Mouse (Mus musculus) bone marrow macrophage, adult 2 months (primary cell): ENCODE measurements around the gene Jam3. TPM values are rescaled to one million over a fixed set of nuclear protein-coding genes. Genes with fewer than 3 reads are reported as not detected.
A peak's percentile ranks its signal among the peaks of the same experiment; 100 is the strongest.

Experiments
- H3K27ac ChIP-seq: 2 replicates; pipeline ENCODE4 v1.5.1; 2012; ENCODE audit warnings: low read depth, low read length; ENCODE audit not compliant: insufficient read depth
- H3K4me1 ChIP-seq: 2 replicates; pipeline ENCODE4 v1.6.1; 2012; ENCODE audit warnings: low read length; ENCODE audit not compliant: control insufficient read depth, insufficient read depth
- H3K4me3 ChIP-seq: 2 replicates; pipeline ENCODE4 v1.5.1; 2012; ENCODE audit warnings: mild to moderate bottlenecking, low read length, moderate library complexity; ENCODE audit not compliant: insufficient read depth
- CTCF ChIP-seq: IDR thresholded peaks from 2 replicates; pipeline ENCODE4 v1.5.1; 2012; ENCODE audit warnings: low read depth, mild to moderate bottlenecking, low read length, moderate library complexity
- POLR2A ChIP-seq: IDR thresholded peaks from 2 replicates; pipeline ENCODE4 v1.6.1; 2012; ENCODE audit warnings: mild to moderate bottlenecking, low read depth, low read length, borderline replicate concordance
- polyA plus RNA-seq: library from polyadenylated mRNA; stranded (reverse); fragments of >200 nt; gene quantifications from 2 replicates; pipeline ENCODE4 v1.2.4, GENCODE M21; 2012; ENCODE audit not compliant: missing spikeins, insufficient read depth, insufficient read length

Jam3 gene
- polyA plus RNA-seq, 1 experiment: not detected

GRCm38 (mm10) chr9:27189306-27189705 lies 34.1 kb upstream of the Jam3 start:
- Histone ChIP-seq H3K4me3 (no peak overlapping the region), H3K4me1 (peaks cover 36% of the 10 kb centered on the region), H3K27ac (no peak overlapping the region)
- TF ChIP-seq POLR2A: no peak
- TF ChIP-seq CTCF: no peak

GRCm38 (mm10) chr9:27188677-27189241 lies 33.5 kb upstream of the Jam3 start:
- Histone ChIP-seq H3K27ac (no peak overlapping the region), H3K4me1 (peaks cover 35% of the 10 kb centered on the region), H3K4me3 (no peak overlapping the region)
- TF ChIP-seq POLR2A: no peak
- no peak for TF ChIP-seq CTCF

- no peak for TF ChIP-seq POLR2A
- no peak for TF ChIP-seq CTCF
- Histone ChIP-seq H3K4me3 (no peak overlapping the region), H3K4me1 (peaks cover 15% of the 10 kb centered on the region), H3K27ac (no peak overlapping the region)
Measured at GRCm38 (mm10) chr9:27185820-27186219, 30.6 kb upstream of the Jam3 start.

DNA sequence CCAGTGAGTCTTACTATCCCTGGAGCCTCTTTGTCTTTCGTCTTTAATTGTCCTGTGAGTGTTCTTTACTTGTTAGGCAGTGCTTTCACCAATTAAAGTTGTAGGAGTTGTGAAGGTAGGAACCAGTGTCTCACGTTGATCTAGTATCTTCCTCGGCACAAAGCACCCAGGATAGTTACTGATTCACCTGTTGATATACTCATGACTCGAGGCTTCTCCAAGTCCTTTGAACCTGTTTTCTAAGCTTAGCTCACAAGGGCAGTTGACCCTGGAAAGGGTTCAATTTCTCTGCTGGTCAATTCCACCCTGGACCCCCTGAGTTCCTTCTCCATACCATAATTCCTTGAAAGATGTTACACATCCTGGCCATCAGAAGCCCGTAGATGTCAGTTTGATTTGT lies 26.9 kb upstream of the Jam3 start:
- peaks cover 8% of the 10 kb centered on the region for H3K4me1 ChIP-seq
- no peak overlapping the region for H3K4me3 ChIP-seq
- TF ChIP-seq CTCF (no peak), POLR2A (no peak)
- no peak overlapping the region for H3K27ac ChIP-seq

- Histone ChIP-seq H3K27ac (no peak overlapping the region), H3K4me1 (peaks cover 3% of the 10 kb centered on the region; the same call in 1 of the 2 replicates), H3K4me3 (no peak overlapping the region)
- TF ChIP-seq POLR2A: no peak
- TF ChIP-seq CTCF: no peak
Measured at GRCm38 (mm10) chr9:27180492-27180891, 25.3 kb upstream of the Jam3 start.

DNA sequence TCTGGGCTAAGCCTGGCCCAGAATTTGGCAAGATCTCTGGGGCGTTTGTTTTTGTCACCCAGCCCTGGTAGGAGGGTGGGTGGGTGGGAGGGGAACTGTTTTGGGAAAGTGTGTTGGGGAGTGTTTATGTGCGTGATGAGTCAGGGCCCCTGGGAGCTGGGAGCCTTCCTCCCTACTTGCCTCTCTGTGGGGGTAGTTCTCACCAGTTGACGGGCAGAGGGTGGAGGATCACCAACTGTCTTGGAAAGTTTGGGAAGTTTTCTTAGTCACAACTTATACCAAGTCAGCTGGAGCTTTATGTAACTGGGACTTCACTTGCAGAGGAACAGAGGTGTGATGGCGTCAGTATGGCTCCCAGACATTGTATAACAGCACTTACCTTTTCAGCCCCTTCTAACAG lies 23.7 kb upstream of the Jam3 start:
- TF ChIP-seq POLR2A: no peak
- TF ChIP-seq CTCF: no peak
- no peak overlapping the region for H3K27ac ChIP-seq

DNA sequence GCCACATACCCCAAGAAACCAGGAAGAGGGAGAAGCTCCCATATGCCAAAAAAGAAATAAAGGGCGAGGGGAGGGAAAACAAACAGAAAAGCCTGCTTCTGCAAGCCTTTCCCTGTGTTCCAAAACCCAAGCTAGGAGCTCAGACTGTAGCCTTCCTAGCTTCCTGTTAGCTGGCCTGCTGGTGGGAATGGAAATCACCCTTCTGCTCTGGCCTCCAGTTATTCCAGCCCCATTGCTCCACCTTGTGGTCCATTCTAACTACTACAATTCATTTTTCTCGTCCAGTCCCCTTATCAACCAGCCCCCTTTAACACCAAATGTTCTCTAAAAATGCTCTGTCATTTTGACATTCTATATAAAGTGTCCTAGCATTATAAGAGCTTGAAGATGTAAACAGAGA lies 20.9 kb upstream of the Jam3 start:
- Histone ChIP-seq H3K4me3 (no peak overlapping the region), H3K4me1 (0 out of 2 replicates have a peak, but pooled peaks cover 2% of the 10 kb centered on the region), H3K27ac (no peak overlapping the region)
- TF ChIP-seq POLR2A (no peak), CTCF (peak; percentile 69)

More for the DNA sequence above, 23.7 kb upstream of the Jam3 start:
- Histone ChIP-seq H3K4me3 (no peak overlapping the region), H3K4me1 (0 out of 2 replicates have a peak, but pooled peaks cover 2% of the 10 kb centered on the region)

GRCm38 (mm10) chr9:27175682-27176081 lies 20.5 kb upstream of the Jam3 start:
- Histone ChIP-seq H3K27ac (no peak overlapping the region), H3K4me1 (0 out of 2 replicates have a peak, but pooled peaks cover 2% of the 10 kb centered on the region), H3K4me3 (no peak overlapping the region)
- TF ChIP-seq CTCF (no peak), POLR2A (no peak)

- Histone ChIP-seq H3K4me3 (no peak overlapping the region), H3K4me1 (0 out of 2 replicates have a peak, but pooled peaks cover 2% of the 10 kb centered on the region), H3K27ac (no peak overlapping the region)
- TF ChIP-seq CTCF (no peak), POLR2A (no peak)
Measured at GRCm38 (mm10) chr9:27175241-27175640, 20.0 kb upstream of the Jam3 start.

DNA sequence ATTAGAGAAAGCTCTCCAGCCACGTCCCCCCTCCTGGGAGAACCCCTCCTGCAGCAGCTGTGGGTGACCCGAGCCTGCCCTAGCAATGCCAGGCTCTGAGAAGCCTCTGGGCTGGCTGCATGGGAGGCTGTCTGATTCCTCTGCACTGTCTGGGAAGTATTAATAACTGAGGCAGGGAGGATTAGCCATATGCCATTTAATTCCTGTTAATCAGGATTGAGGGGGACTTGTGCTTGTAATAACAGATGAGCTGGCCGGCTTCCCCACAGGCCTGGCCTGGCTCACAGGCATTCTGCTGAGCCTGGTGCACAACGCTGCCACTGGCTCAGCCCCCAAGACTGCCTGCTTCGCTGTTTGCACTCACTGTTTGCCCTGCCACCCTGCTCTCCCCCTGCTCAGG lies 18.9 kb upstream of the Jam3 start:
- 0 out of 2 replicates have a peak, but pooled peaks cover 2% of the 10 kb centered on the region for H3K4me1 ChIP-seq
- TF ChIP-seq CTCF: no peak
- TF ChIP-seq POLR2A: no peak
- H3K4me3 ChIP-seq: no peak overlapping the region
- H3K27ac ChIP-seq: no peak overlapping the region
